Mouse (Mus musculus) thymus, adult 2 months (tissue): Measurements from ENCODE around the gene Erbb3.

ENCODE experiments used
- CTCF ChIP-seq: fragments of 200-500 bp; IDR thresholded peaks from 2 replicates; pipeline ENCODE4 v1.5.1; 2012; ENCODE audit warnings: mild to moderate bottlenecking, control low read depth, low read length, moderate library complexity, borderline replicate concordance; ENCODE audit not compliant: control insufficient read depth, poor library complexity, insufficient read depth; ENCODE audit errors: extremely low read depth
- POLR2A ChIP-seq: fragments of 200-500 bp; IDR thresholded peaks from 2 replicates; pipeline ENCODE4 v1.6.1; 2012; ENCODE audit warnings: mild to moderate bottlenecking, low read length, control low read depth, moderate library complexity; ENCODE audit not compliant: control insufficient read depth, poor library complexity, insufficient read depth; ENCODE audit errors: extremely low read depth

- TF ChIP-seq POLR2A (no peak), CTCF (no peak)
These were observed at the start of gene Erbb3 for GRCm38 (mm10) chr10:128589464-128590192.
